11 mouse cellular contexts compared by ENCODE assay signal in genomic region chrX:109734961-109735537, GRCm38 (mm10).
A peak's percentile ranks its signal among the peaks of the same experiment; 100 is the strongest.
DNase-seq lines count a peak whose midpoint lies in the region; ATAC-seq and TF ChIP-seq lines count a peak whose summit lies in the region.
"Had no signal": no experiment of that assay in that cellular context is flagged by ENCODE, and none has a peak within 500 bp of the region (broad histone marks: within the 10 kb centered on the region; RNA-seq: fewer than 3 reads in every experiment).

No protein-coding gene starts in this region.

- 0 out of 2 replicates have a peak, but pooled peaks have one; percentile 52 for ATAC-seq in frontal cortex, adult (ENCODE audit: low TSS enrichment)
- ATAC-seq in lung, postnatal 0 days, result no peak

- no peak overlapping the region for H3K9ac ChIP-seq in lung, postnatal 0 days (replicated peaks; ENCODE audit: low read depth)
- H3K9ac ChIP-seq: kidney, embryonic 15.5 days; liver, embryonic 14.5 days had no signal

- no peak for TF ChIP-seq CTCF in lung, postnatal 0 days (IDR thresholded peaks at IDR 0.05)

- no peak for TF ChIP-seq EP300 in lung, postnatal 0 days (IDR thresholded peaks at IDR 0.05)

- WGBS in lung, postnatal 0 days, result 44% methylated on average over 4 of the region's 4 CpGs

- no peaks in the 10 kb centered on the region for H3K9me3 ChIP-seq in lung, postnatal 0 days (ENCODE audit: low read length)
- H3K9me3 ChIP-seq: G1E; kidney, embryonic 15.5 days had no signal

- H3K4me3 ChIP-seq in lung, postnatal 0 days (ENCODE audit: low read depth, low read length), result no peak overlapping the region
- H3K4me3 ChIP-seq: kidney, embryonic 15.5 days had no signal

- H3K27ac ChIP-seq in lung, postnatal 0 days (ENCODE audit: low read length), result no peak overlapping the region
- H3K27ac ChIP-seq: kidney, embryonic 15.5 days; liver, embryonic 14.5 days had no signal

- no peaks in the 10 kb centered on the region for H3K36me3 ChIP-seq in lung, postnatal 0 days (ENCODE audit: insufficient read depth, low read length)
- H3K36me3 ChIP-seq: G1E; kidney, embryonic 15.5 days had no signal

- intact Hi-C loops in heart, postnatal 36 days (cut with DNase I), result no loop called here

- H3K4me2 ChIP-seq in lung, postnatal 0 days (replicated peaks; ENCODE audit: low read depth, low read length), result no peak overlapping the region
- H3K4me2 ChIP-seq: kidney, embryonic 15.5 days had no signal

- no peaks in the 10 kb centered on the region for H3K27me3 ChIP-seq in lung, postnatal 0 days (replicated peaks; ENCODE audit: insufficient read depth, low read length)
- H3K27me3 ChIP-seq: kidney, embryonic 15.5 days had no signal

- no peaks in the 10 kb centered on the region for H3K4me1 ChIP-seq in lung, postnatal 0 days (ENCODE audit: insufficient read depth, low read depth, low read length)
- H3K4me1 ChIP-seq: kidney, embryonic 15.5 days had no signal

- DNase-seq in frontal cortex, postnatal 25 days (ENCODE audit: low spot score in 2 of 2), result no peak
- DNase-seq in lung, postnatal 0 days (ENCODE audit: low spot score), result peak; percentile 4
- no peak for DNase-seq in lung, postnatal 36 days
- DNase-seq in embryo, embryonic 10 days (ENCODE audit: low spot score), result peak; percentile 21
- DNase-seq in retina, postnatal 1 day, result peak; percentile 2
- DNase-seq in heart, postnatal 36 days, result no peak
- no peak for DNase-seq in urinary bladder, postnatal 14 days (ENCODE audit: low spot score)

Comparison
In these comparisons a context has a peak if more than half of its experiments do, and no peak if none do; other contexts are left out.
1. DNase-seq: peak in lung, postnatal 0 days (single experiment), embryo, embryonic 10 days (single experiment) and retina, postnatal 1 day (single experiment); none in frontal cortex, postnatal 25 days (0 of 2), lung, postnatal 36 days (single experiment), heart, postnatal 36 days (0 of 2) and urinary bladder, postnatal 14 days (single experiment).